ENCODE assay signal across 17 mouse cellular contexts in the genomic region with DNA sequence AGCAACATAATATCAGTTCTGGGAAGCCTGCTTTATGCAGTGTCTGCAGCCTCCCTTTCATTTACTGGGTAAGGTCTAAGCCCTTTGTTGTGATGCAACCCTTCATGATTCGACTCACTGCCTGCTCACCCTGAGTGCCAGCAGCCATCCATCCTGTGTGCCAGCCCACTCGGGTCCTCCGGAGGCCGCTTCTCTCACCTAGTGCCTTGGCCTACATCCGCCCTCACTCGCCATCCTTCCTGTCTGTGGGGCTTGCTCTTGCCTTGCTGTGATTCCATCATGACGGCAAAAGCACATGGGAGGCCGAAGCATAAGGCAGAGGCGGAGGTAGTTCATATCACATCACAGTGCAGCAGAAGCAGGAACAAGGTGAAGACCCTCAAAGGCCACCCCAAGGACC. TPM values are rescaled to one million over a fixed set of nuclear protein-coding genes. Genes with fewer than 3 reads are reported as not detected.
DNase-seq lines count a peak whose midpoint lies in the region; ATAC-seq and TF ChIP-seq lines count a peak whose summit lies in the region.
"Had no signal": no experiment of that assay in that cellular context is flagged by ENCODE, and none has a peak within 500 bp of the region (broad histone marks: within the 10 kb centered on the region; RNA-seq: fewer than 3 reads in every experiment).

No protein-coding gene starts in this region.

- peak overlapping the region; percentile 24 for H3K4me2 ChIP-seq in heart, embryonic 11.5 days
- no peak overlapping the region for H3K4me2 ChIP-seq in intestine, embryonic 16.5 days (ENCODE audit: low read depth, low read length)
- H3K4me2 ChIP-seq: embryonic facial prominence, embryonic 13.5 days; forebrain, embryonic 15.5 days; lung, embryonic 14.5 days; neural tube, embryonic 13.5 days had no signal

- H3K27me3 ChIP-seq in heart, embryonic 11.5 days (ENCODE audit: control insufficient read depth, insufficient read depth, low read length) = no peaks in the 10 kb centered on the region
- no peaks in the 10 kb centered on the region for H3K27me3 ChIP-seq in G1E (ENCODE audit: insufficient read depth, low read length)
- no peaks in the 10 kb centered on the region for H3K27me3 ChIP-seq in intestine, embryonic 16.5 days (replicated peaks; ENCODE audit: control insufficient read depth, insufficient read depth, low read length)
- H3K27me3 ChIP-seq: embryonic facial prominence, embryonic 13.5 days; forebrain, embryonic 15.5 days; neural tube, embryonic 13.5 days had no signal

- peak overlapping the region; percentile 84 for H3K27ac ChIP-seq in heart, embryonic 11.5 days (ENCODE audit: low read depth, low read length)
- H3K27ac ChIP-seq in intestine, embryonic 16.5 days (ENCODE audit: low read length) = no peak overlapping the region
- H3K27ac ChIP-seq: forebrain, embryonic 15.5 days; kidney, postnatal 0 days had no signal

- no peak for TF ChIP-seq CTCF in G1E (IDR thresholded peaks at IDR 0.05; ENCODE audit: low read depth, low read length)

- H3K36me3 ChIP-seq in heart, embryonic 11.5 days (ENCODE audit: control insufficient read depth, insufficient read depth, low read length) = no peaks in the 10 kb centered on the region
- peaks cover 49% of the 10 kb centered on the region for H3K36me3 ChIP-seq in G1E (replicated peaks)
- H3K36me3 ChIP-seq in intestine, embryonic 16.5 days (ENCODE audit: control insufficient read depth, insufficient read depth, low read length) = 0 out of 2 replicates have a peak, but pooled peaks cover 3% of the 10 kb centered on the region
- H3K36me3 ChIP-seq: forebrain, embryonic 15.5 days; neural tube, embryonic 13.5 days had no signal

- H3K9ac ChIP-seq in heart, embryonic 11.5 days (ENCODE audit: low read depth, low read length) = peak overlapping the region; percentile 46; the same call in 1 of the 2 replicates
- H3K9ac ChIP-seq in intestine, embryonic 16.5 days (ENCODE audit: low read depth, low read length) = no peak overlapping the region
- H3K9ac ChIP-seq: embryonic facial prominence, embryonic 13.5 days; forebrain, embryonic 15.5 days; lung, embryonic 14.5 days had no signal

- WGBS in heart, embryonic 11.5 days (ENCODE audit: insufficient replicate concordance) = 85% methylated on average over 9 of the region's 9 CpGs
- WGBS in intestine, embryonic 16.5 days = 90% methylated on average over 9 of the region's 9 CpGs

- no peak overlapping the region; the same call in 1 of the 2 replicates for H3K4me3 ChIP-seq in heart, embryonic 11.5 days (ENCODE audit: low read depth, low read length)
- H3K4me3 ChIP-seq in G1E (ENCODE audit: low read depth, low read length) = peak overlapping the region; percentile 58; the same call in 1 of the 2 replicates
- no peak overlapping the region for H3K4me3 ChIP-seq in intestine, embryonic 16.5 days (ENCODE audit: low read length)
- H3K4me3 ChIP-seq: embryonic facial prominence, embryonic 13.5 days; forebrain, embryonic 15.5 days; neural tube, embryonic 13.5 days had no signal

- no peaks in the 10 kb centered on the region for H3K9me3 ChIP-seq in heart, embryonic 11.5 days (replicated peaks; ENCODE audit: control insufficient read depth, low read length)
- no peaks in the 10 kb centered on the region for H3K9me3 ChIP-seq in G1E (replicated peaks)
- no peaks in the 10 kb centered on the region; the same call in 1 of the 2 replicates for H3K9me3 ChIP-seq in intestine, embryonic 16.5 days (ENCODE audit: control insufficient read depth, low read length)
- H3K9me3 ChIP-seq: embryonic facial prominence, embryonic 13.5 days; forebrain, embryonic 15.5 days had no signal

- H3K4me1 ChIP-seq in heart, embryonic 11.5 days (ENCODE audit: control insufficient read depth, insufficient read depth, low read length) = peaks cover 30% of the 10 kb centered on the region
- peaks cover 63% of the 10 kb centered on the region for H3K4me1 ChIP-seq in G1E (ENCODE audit: insufficient read depth, low read depth, low read length)
- H3K4me1 ChIP-seq in intestine, embryonic 16.5 days (ENCODE audit: control insufficient read depth, insufficient read depth, low read length) = peaks cover 10% of the 10 kb centered on the region; the same call in 1 of the 2 replicates

- no peak for ATAC-seq in heart, embryonic 11.5 days (replicated peaks; ENCODE audit: insufficient number of reproducible peaks, low FRiP score, low TSS enrichment)
- no peak for ATAC-seq in G1E (ENCODE audit: extremely low read depth, insufficient number of reproducible peaks, low FRiP score, poor library complexity, severe bottlenecking)
- ATAC-seq in intestine, embryonic 16.5 days = no peak
- ATAC-seq: activated CD4-positive, CD25-positive, alpha-beta regulatory T cell, adult 4 months; forebrain, embryonic 15.5 days; intestine, postnatal 0 days had no signal

- DNase-seq in heart, adult 18-20 months = no peak
- DNase-seq in 3T3-L1 (ENCODE audit: low read depth, low spot score) = peak; percentile 6
- no peak for DNase-seq in G1E (ENCODE audit: low spot score)
- DNase-seq in liver = peak; percentile 42
- no peak for DNase-seq in ovary, postnatal 10 days (ENCODE audit: low spot score)
- DNase-seq in thymus, postnatal 25 days = no peak
- DNase-seq: B cell, adult 2 months; lung, embryonic 14.5 days; right cerebral cortex, postnatal 4 days had no signal

RNA-seq across cellular contexts. Expression of gene St3gal3, which starts 56.1 kb away (rescaled TPM):
- polyA plus RNA-seq in heart, embryonic 11.5 days (2014; fragmentation: Nextera tagmentation; extraction: Ambion mirVana) = 5.2 and 6.9 TPM in 2 replicates
- 10 to 100 TPM; 55.9 to 57.6 TPM for total RNA-seq in heart, adult 18-20 months (2021)
- 13.4 and 24.6 TPM in 2 replicates for total RNA-seq in G1E (2014; fragmentation: Nextera tagmentation)
- total RNA-seq in G1E (2017) = 6.9 and 10.3 TPM in 2 replicates
- polyA plus RNA-seq in G1E (2012) = 13.8 and 13.9 TPM in 2 replicates
- 8.6 and 10.1 TPM in 2 replicates for polyA plus RNA-seq in intestine, embryonic 16.5 days (2015; fragmentation: Nextera tagmentation; extraction: Ambion mirVana)

Comparison
In these comparisons a context has a peak if more than half of its experiments do, and no peak if none do; other contexts are left out.
1. DNase-seq: peak in 3T3-L1 (single experiment) and liver (single experiment); none in heart, adult 18-20 months (0 of 2), G1E (single experiment), ovary, postnatal 10 days (single experiment) and thymus, postnatal 25 days (single experiment).